Mouse (Mus musculus) gastrocnemius, adult 2 months (tissue): ENCODE results near the gene Parp14. TPM values are rescaled to one million over a fixed set of nuclear protein-coding genes. Genes with fewer than 3 reads are reported as not detected.

ENCODE experiments used
- DNase-seq: peaks from one replicate; pipeline ENCODE4 v3.0.0; 2022
- H3K27ac ChIP-seq: fragments of 200-600 bp; 2 replicates; pipeline ENCODE4 v1.8.1; 2022; ENCODE audit warnings: mild to moderate bottlenecking
- H3K4me3 ChIP-seq: fragments of 200-600 bp; 2 replicates; pipeline ENCODE4 v1.8.1; 2022; ENCODE audit warnings: mild to moderate bottlenecking, moderate library complexity
- CTCF ChIP-seq: fragments of 200-600 bp; IDR thresholded peaks from 2 replicates; pipeline ENCODE4 v1.8.1; 2022; ENCODE audit warnings: antibody characterized with exemption, mild to moderate bottlenecking, moderate library complexity
- intact Hi-C: fragments of 180-260 bp; cut with DNase I; formaldehyde crosslinking; loops from one replicate; pipeline ENCODE4 v1.15.1; 2025
- long read RNA-seq, 2 experiments: library from polyadenylated mRNA; stranded (forward); transcript quantifications; one replicate each; pipeline ENCODE4 v2.0.0; 2021
- total RNA-seq, 2 experiments: library from RNA; stranded (reverse); gene quantifications; 2 replicates each; pipeline ENCODE4 v1.2.3; 2021

Parp14 gene
- 1 to 10 TPM; 2.9 to 4.4 TPM for total RNA-seq
- long read RNA-seq, experiment 1, full-length matches to known transcripts, result 1 of 2 reads
- long read RNA-seq, experiment 1, partial matches to known transcripts, result 1 of 2 reads
- long read RNA-seq, experiment 1, other reads (novel, unspliced or antisense), result 0 of 2 reads
- long read RNA-seq, experiment 2, result 0 reads

- Histone ChIP-seq H3K27ac (peak within 1 kb of the TSS; percentile 92), H3K4me3 (peak within 1 kb of the TSS; percentile 97)
- DNase-seq, result peak; percentile 52
- intact Hi-C loops, result no loop called here
- TF ChIP-seq CTCF, result no peak
Observed at GRCm38 (mm10) chr16:35871048-35871851, at the start of gene Parp14. TSS of gene Parp14 (minus strand) at chr16:35871544.

- TF ChIP-seq CTCF, result no peak
- Histone ChIP-seq H3K4me3 (peak overlapping the region; percentile 32), H3K27ac (peak overlapping the region; percentile 67)
- no peak for DNase-seq
- intact Hi-C loops, result no loop called here
Observed at GRCm38 (mm10) chr16:35918721-35919543, 47.6 kb upstream of the Parp14 start.

- no peak overlapping the region for H3K27ac ChIP-seq
- TF ChIP-seq CTCF, result no peak
- DNase-seq, result no peak
Observed at GRCm38 (mm10) chr16:35914301-35914700, 43.0 kb upstream of the Parp14 start.

GRCm38 (mm10) chr16:35913526-35913925 lies 42.2 kb upstream of the Parp14 start:
- no peak overlapping the region for H3K4me3 ChIP-seq
- DNase-seq, result no peak
- TF ChIP-seq CTCF, result peak; percentile 54
- no peak overlapping the region for H3K27ac ChIP-seq
- intact Hi-C loops, result no loop called here

More at GRCm38 (mm10) chr16:35914301-35914700, 43.0 kb upstream of the Parp14 start:
- intact Hi-C loops, result no loop called here
- no peak overlapping the region for H3K4me3 ChIP-seq

- H3K27ac ChIP-seq, result no peak overlapping the region
- no peak for TF ChIP-seq CTCF
- intact Hi-C loops, result no loop called here
- H3K4me3 ChIP-seq, result no peak overlapping the region
- DNase-seq, result no peak
Observed at GRCm38 (mm10) chr16:35911449-35911848, 40.1 kb upstream of the Parp14 start.

- Histone ChIP-seq H3K4me3 (no peak overlapping the region), H3K27ac (peak overlapping the region; percentile 86)
- no peak for TF ChIP-seq CTCF
- intact Hi-C loops, result no loop called here
- DNase-seq, result peak; percentile 45
Observed at GRCm38 (mm10) chr16:35907432-35908201, 36.3 kb upstream of the Parp14 start.

- Histone ChIP-seq H3K4me3 (no peak overlapping the region), H3K27ac (peak overlapping the region; percentile 86)
- no peak for TF ChIP-seq CTCF
- intact Hi-C loops, result no loop called here
- DNase-seq, result no peak
Observed at GRCm38 (mm10) chr16:35906887-35907286, 35.5 kb upstream of the Parp14 start.

GRCm38 (mm10) chr16:35905819-35906485 lies 34.6 kb upstream of the Parp14 start:
- intact Hi-C loops, result no loop called here
- TF ChIP-seq CTCF, result no peak
- Histone ChIP-seq H3K4me3 (no peak overlapping the region), H3K27ac (no peak overlapping the region; the same call in 1 of the 2 replicates)
- no peak for DNase-seq

- Histone ChIP-seq H3K4me3 (no peak overlapping the region), H3K27ac (no peak overlapping the region)
- TF ChIP-seq CTCF, result no peak
- no peak for DNase-seq
- intact Hi-C loops, result no loop called here
Observed at GRCm38 (mm10) chr16:35905355-35905754, 34.0 kb upstream of the Parp14 start.

- no peak for TF ChIP-seq CTCF
- no peak for DNase-seq
- Histone ChIP-seq H3K27ac (no peak overlapping the region), H3K4me3 (no peak overlapping the region)
- intact Hi-C loops, result no loop called here
Observed at GRCm38 (mm10) chr16:35904121-35904736, 32.9 kb upstream of the Parp14 start.

- intact Hi-C loops, result no loop called here
- peak overlapping the region; percentile 31; the same call in 1 of the 2 replicates for H3K27ac ChIP-seq
- H3K4me3 ChIP-seq, result no peak overlapping the region
- TF ChIP-seq CTCF, result no peak
- no peak for DNase-seq
Observed at GRCm38 (mm10) chr16:35903014-35903640, 31.8 kb upstream of the Parp14 start.
